Mouse (Mus musculus): ENCODE data around the gene Zfp786. TPM values are rescaled to one million over a fixed set of nuclear protein-coding genes. Genes with fewer than 3 reads are reported as not detected.
A peak's percentile ranks its signal among the peaks of the same experiment; 100 is the strongest.

Gene Zfp786
- polyA plus RNA-seq, 1 experiment from 2014 or later = 2.4 TPM

DNA sequence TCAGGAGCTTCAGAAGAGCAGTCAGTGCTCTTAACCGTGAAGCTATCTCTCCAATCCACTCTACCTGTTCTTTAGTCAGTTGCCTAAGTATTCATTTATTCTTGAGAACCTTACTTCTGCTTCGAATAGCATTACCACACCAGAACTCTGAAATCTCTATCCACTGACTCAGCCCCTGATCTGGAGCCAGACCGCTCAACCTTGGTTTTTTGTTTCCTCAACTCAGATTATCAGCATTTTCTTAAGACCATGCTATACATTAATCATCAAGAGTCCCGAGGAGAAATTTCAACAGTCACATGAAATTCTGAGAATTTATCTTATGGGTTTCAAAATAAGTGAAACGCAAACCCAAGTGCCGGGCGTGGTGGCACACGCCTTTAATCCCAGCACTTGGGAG lies 11.9 kb downstream of the Zfp786 start:
- no peak for ATAC-seq
- H3K4me3 ChIP-seq (replicated peaks) = no peak overlapping the region

DNA sequence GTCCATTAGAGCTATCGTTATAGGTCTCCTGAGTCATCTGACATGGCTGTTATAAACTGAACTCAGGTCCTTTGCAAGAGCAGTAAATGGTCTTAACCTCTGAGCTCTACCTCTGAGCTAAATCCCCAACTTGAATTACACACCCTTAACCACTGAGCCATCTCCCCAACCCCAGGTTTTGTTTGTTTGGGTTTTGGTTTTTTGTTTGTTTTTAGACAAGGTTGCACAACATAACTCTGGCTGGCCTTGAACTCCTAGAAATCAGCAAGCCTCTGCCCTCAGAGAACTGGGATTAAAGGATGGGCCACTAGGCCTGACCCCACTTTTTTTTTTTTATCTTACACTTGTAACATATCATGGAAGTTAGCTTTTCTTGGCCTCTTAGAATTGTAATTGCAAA lies 14.5 kb downstream of the Zfp786 start:
- no peak overlapping the region for H3K9ac ChIP-seq
- H3K27me3 ChIP-seq (replicated peaks) = no peaks in the 10 kb centered on the region
- no peaks in the 10 kb centered on the region for H3K9me3 ChIP-seq
- 71% methylated on average over 1 of the region's 1 CpGs for WGBS
- no peak for ATAC-seq
- H3K36me3 ChIP-seq = no peaks in the 10 kb centered on the region; the same call in 1 of the 2 replicates
- no peak overlapping the region for H3K27ac ChIP-seq
- no peaks in the 10 kb centered on the region for H3K4me1 ChIP-seq (replicated peaks)
- no peak overlapping the region for H3K4me3 ChIP-seq (replicated peaks)
- no peak overlapping the region for H3K4me2 ChIP-seq (replicated peaks)

More for the DNA sequence above, 11.9 kb downstream of the Zfp786 start:
- no peaks in the 10 kb centered on the region for H3K9me3 ChIP-seq
- no peak overlapping the region for H3K9ac ChIP-seq
- no peaks in the 10 kb centered on the region for H3K4me1 ChIP-seq (replicated peaks)
- H3K4me2 ChIP-seq (replicated peaks) = no peak overlapping the region
- H3K27ac ChIP-seq = no peak overlapping the region
- 91% methylated on average over 8 of the region's 8 CpGs for WGBS
- no peaks in the 10 kb centered on the region for H3K27me3 ChIP-seq (replicated peaks)
- H3K36me3 ChIP-seq = peaks cover 2% of the 10 kb centered on the region; the same call in 1 of the 2 replicates

DNA sequence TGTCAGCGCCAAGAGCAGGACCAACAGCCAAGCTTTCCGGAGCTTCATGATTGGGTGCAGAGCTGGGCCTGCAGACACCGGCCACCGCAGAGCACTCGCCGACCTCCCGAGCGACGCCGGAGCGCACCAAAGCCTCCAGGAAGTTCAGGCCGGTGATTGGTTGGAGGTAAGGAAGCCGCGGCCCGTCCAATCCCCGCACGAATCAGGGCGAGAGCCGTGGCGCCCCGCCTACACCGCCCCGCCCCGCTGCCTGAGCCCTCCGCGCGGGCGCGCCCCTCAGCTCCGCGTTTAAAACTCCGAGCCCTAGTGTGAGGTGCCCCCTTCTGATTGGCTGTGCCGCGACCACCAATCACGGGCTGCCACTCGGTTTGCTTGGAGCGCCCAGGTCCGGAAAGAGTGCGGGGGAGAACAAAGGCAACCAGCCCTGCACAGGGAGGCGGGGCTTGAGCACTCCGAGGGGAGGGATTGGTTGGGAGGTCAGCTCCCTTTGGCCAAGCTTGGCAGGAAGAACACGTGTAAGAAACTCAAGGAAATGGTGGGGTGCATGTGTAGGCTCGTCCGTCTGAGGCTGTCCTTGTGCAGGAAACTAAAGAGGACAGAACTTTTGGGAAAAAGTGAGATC lies 17.3 kb downstream of the Zfp786 start, which contains the start of gene Pdia4:
Gene Pdia4, minus strand, starts transcription at position 174 of the 622 bp plus-strand sequence.
- peak within 1 kb of the TSS; percentile 81 for H3K9ac ChIP-seq
- peaks cover 11% of the 10 kb centered on the region; the same call in 1 of the 2 replicates for H3K4me1 ChIP-seq (replicated peaks)
- peak; percentile 99 for ATAC-seq
- no peaks in the 10 kb centered on the region for H3K36me3 ChIP-seq
- H3K4me2 ChIP-seq (replicated peaks) = peak within 1 kb of the TSS; percentile 60
- H3K4me3 ChIP-seq (replicated peaks) = peak within 1 kb of the TSS; percentile 67
- H3K27me3 ChIP-seq (replicated peaks) = no peaks in the 10 kb centered on the region
- WGBS = under 1% methylated on average over 44 of the region's 44 CpGs
- no peaks in the 10 kb centered on the region for H3K9me3 ChIP-seq
- H3K27ac ChIP-seq = peak within 1 kb of the TSS; percentile 96

DNA sequence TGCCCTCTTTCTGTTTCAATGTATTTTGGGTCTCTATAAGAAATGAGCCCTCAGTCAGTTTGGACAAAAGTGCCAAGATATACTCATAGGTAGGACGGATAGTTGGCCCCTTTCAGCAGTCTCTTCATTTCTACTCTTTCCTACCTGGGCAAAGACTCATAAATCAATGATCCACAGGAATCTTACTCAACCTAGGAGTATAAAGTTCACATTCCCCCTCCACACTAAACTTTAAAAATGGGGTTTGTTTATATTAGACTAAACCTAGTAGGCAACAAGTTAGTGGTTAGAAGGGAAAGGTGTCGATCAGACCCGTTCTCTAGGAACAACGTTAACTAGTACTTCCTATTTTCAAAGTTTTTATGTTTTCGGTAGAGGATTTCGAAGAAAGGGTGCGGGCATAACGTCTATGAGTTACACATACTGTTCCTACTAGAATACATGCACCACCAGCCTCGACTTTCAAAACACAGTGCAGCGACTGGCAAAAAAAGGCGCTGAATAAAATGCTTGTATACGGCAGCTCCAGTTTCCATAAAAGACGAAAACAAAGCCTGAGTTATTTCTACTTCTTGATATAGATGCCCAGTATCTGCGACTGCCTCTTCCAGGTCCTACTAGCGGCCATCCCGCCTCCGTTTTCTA lies 18.3 kb downstream of the Zfp786 start:
- WGBS = under 1% methylated on average over 17 of the region's 17 CpGs
- ATAC-seq = no peak
- Histone ChIP-seq H3K9ac (peak overlapping the region; percentile 81), H3K4me2 (replicated peaks) (peak overlapping the region; percentile 60), H3K27ac (peak overlapping the region; percentile 96), H3K4me3 (replicated peaks) (peak overlapping the region; percentile 67), H3K27me3 (replicated peaks) (no peaks in the 10 kb centered on the region), H3K4me1 (replicated peaks) (peaks cover 11% of the 10 kb centered on the region; the same call in 1 of the 2 replicates), H3K36me3 (no peaks in the 10 kb centered on the region), H3K9me3 (no peaks in the 10 kb centered on the region)

DNA sequence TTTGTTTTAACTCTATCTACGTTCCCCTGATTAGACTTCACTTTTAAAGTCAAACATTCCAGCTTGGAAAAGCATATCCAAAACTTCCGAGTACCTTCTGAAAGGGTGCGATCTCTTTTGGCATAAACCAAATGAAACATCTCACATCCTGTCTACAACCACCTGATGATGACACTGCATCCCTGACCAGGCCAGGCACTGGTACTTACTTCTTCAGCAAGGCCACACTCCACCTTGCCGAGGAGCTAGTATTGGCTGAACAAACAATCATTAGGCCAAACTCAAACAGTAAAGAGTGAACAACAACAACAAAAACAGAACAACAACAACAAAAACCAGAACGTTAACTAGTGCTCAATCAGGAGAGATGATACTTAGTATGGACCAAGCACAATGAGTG lies 19.3 kb downstream of the Zfp786 start:
- H3K4me3 ChIP-seq (replicated peaks) = peak overlapping the region; percentile 67
- H3K27me3 ChIP-seq (replicated peaks) = no peaks in the 10 kb centered on the region
- no peak for ATAC-seq
- no peak overlapping the region; the same call in 1 of the 2 replicates for H3K9ac ChIP-seq
- 42% methylated on average over 5 of the region's 5 CpGs for WGBS
- H3K4me2 ChIP-seq (replicated peaks) = peak overlapping the region; percentile 60
- H3K4me1 ChIP-seq (replicated peaks) = peaks cover 11% of the 10 kb centered on the region; the same call in 1 of the 2 replicates
- H3K36me3 ChIP-seq = peaks cover 7% of the 10 kb centered on the region; the same call in 1 of the 2 replicates
- H3K27ac ChIP-seq = no peak overlapping the region
- no peaks in the 10 kb centered on the region for H3K9me3 ChIP-seq

DNA sequence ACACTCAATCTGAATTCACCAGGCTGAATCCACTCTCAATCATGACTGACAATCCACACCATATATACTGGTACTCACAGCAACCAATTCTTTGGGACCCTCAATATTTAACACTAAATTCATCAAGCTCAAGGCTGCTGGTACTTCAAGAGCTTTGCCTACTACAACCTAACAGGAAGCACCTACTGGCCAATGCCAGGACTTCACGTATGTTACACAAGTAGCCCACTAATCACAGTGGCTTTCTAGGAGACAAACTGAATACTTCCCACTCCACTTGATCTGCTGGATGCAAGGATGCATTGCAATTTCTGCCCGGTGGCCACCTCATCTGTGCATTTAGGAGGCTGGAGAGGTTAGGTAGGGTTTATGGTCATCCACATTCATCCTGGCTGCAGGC lies 20.5 kb downstream of the Zfp786 start:
- H3K4me1 ChIP-seq (replicated peaks) = peaks cover 11% of the 10 kb centered on the region; the same call in 1 of the 2 replicates
- no peak overlapping the region for H3K9ac ChIP-seq
- H3K9me3 ChIP-seq = no peaks in the 10 kb centered on the region
- no peak for ATAC-seq
- peak overlapping the region; percentile 20 for H3K4me2 ChIP-seq (replicated peaks)
- 63% methylated on average over 2 of the region's 2 CpGs for WGBS
- no peaks in the 10 kb centered on the region for H3K27me3 ChIP-seq (replicated peaks)
- H3K27ac ChIP-seq = no peak overlapping the region
- peaks cover 11% of the 10 kb centered on the region for H3K36me3 ChIP-seq
- H3K4me3 ChIP-seq (replicated peaks) = no peak overlapping the region

DNA sequence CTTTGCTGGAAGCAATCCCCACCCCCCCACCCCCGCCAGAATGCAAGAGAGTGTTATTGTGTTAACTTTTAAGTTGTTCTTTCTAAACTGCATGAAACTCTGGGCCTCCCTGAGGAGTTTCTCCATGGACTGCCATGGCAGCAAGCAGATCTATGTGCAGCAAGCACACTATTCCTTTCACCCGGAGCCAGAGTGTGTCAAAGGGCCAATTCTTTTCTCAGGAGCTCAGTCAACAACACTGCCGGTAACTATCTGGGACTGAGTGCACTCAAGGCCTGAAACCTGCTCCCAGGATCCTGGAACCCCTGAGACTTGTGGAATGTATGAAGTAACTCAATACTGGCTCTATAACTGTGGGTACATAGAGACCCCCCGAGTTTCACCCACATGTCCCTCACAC lies 21.6 kb downstream of the Zfp786 start:
- H3K27ac ChIP-seq = no peak overlapping the region
- peaks cover 19% of the 10 kb centered on the region for H3K36me3 ChIP-seq
- H3K9me3 ChIP-seq = no peaks in the 10 kb centered on the region
- H3K4me2 ChIP-seq (replicated peaks) = no peak overlapping the region
- peaks cover 11% of the 10 kb centered on the region; the same call in 1 of the 2 replicates for H3K4me1 ChIP-seq (replicated peaks)
- no peak overlapping the region for H3K4me3 ChIP-seq (replicated peaks)
- ATAC-seq = no peak
- 77% methylated on average over 4 of the region's 4 CpGs for WGBS
- no peak overlapping the region for H3K9ac ChIP-seq
- H3K27me3 ChIP-seq (replicated peaks) = no peaks in the 10 kb centered on the region

DNA sequence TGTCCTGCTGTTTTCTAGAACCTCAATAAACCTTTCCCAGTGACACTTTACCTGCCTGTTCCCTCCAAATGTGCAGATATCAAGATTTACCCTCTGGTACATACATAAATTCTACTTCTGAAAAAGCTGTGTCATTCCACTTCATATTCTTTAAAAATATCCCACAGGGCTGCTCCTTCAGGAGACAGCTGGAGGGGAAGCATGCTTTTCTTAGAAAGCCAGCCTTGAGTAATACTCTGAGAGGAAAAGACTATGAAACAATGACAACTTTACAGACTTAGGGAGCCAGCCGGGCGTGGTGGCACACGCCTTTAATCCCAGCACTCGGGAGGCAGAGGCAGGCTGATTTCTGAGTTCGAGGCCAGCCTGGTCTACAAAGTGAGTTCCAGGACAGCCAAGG lies 22.1 kb downstream of the Zfp786 start:
- H3K36me3 ChIP-seq = peaks cover 24% of the 10 kb centered on the region
- ATAC-seq = no peak
- H3K4me1 ChIP-seq (replicated peaks) = peaks cover 11% of the 10 kb centered on the region; the same call in 1 of the 2 replicates
- H3K4me2 ChIP-seq (replicated peaks) = no peak overlapping the region
- 89% methylated on average over 5 of the region's 5 CpGs for WGBS
- no peak overlapping the region for H3K27ac ChIP-seq
- H3K9me3 ChIP-seq = no peaks in the 10 kb centered on the region
- no peaks in the 10 kb centered on the region for H3K27me3 ChIP-seq (replicated peaks)
- no peak overlapping the region for H3K4me3 ChIP-seq (replicated peaks)
- no peak overlapping the region for H3K9ac ChIP-seq

DNA sequence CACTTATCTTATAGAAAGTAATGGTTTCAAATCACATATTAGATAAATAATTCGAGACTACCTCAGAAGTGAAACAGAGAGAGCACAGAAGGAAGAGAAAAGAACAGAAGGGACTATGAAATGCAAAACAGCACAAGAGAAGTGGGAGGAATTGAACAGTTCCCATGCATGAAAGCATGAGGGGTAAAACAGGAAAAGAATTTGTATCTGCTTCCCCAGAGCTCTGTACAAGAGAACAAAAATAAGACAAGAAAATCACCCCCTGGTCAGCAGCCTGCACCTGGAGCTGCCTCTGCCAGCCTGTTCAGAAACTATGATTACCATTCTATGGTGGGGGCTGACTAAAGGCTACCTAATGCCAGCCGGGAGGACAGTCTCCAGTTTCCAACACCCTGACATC lies 23.2 kb downstream of the Zfp786 start:
- H3K9ac ChIP-seq = no peak overlapping the region
- H3K36me3 ChIP-seq = peaks cover 35% of the 10 kb centered on the region
- no peak overlapping the region for H3K4me2 ChIP-seq (replicated peaks)
- H3K27ac ChIP-seq = no peak overlapping the region
- H3K9me3 ChIP-seq = no peaks in the 10 kb centered on the region
- peaks cover 11% of the 10 kb centered on the region; the same call in 1 of the 2 replicates for H3K4me1 ChIP-seq (replicated peaks)
- no peak for ATAC-seq
- H3K4me3 ChIP-seq (replicated peaks) = no peak overlapping the region
- H3K27me3 ChIP-seq (replicated peaks) = no peaks in the 10 kb centered on the region
- 84% methylated on average over 2 of the region's 2 CpGs for WGBS

DNA sequence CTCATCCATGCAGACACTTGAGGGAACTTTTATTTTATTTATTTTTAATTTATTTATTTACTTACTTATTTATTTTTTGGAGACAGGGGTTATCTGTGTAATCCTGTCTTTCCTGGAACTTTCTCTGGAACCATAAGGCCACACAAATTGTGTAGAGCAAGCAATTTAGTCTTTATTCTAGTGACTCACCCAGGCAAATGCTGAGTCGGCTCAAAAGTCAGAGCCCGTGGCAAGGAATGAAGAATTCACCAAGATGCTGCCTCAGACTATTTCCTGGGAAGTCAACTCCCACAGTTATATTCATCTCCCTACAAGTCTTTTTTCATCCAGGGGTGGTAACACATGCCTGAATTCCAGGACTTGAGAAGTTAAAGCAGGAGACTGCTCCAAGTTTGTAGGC lies 25.1 kb downstream of the Zfp786 start:
- Histone ChIP-seq H3K9ac (no peak overlapping the region), H3K4me2 (replicated peaks) (no peak overlapping the region), H3K36me3 (peaks cover 46% of the 10 kb centered on the region), H3K9me3 (no peaks in the 10 kb centered on the region), H3K4me3 (replicated peaks) (no peak overlapping the region), H3K27ac (no peak overlapping the region), H3K4me1 (replicated peaks) (peaks cover 7% of the 10 kb centered on the region; the same call in 1 of the 2 replicates), H3K27me3 (replicated peaks) (no peaks in the 10 kb centered on the region)
- ATAC-seq = no peak
- WGBS = 70% methylated on average over 2 of the region's 2 CpGs

DNA sequence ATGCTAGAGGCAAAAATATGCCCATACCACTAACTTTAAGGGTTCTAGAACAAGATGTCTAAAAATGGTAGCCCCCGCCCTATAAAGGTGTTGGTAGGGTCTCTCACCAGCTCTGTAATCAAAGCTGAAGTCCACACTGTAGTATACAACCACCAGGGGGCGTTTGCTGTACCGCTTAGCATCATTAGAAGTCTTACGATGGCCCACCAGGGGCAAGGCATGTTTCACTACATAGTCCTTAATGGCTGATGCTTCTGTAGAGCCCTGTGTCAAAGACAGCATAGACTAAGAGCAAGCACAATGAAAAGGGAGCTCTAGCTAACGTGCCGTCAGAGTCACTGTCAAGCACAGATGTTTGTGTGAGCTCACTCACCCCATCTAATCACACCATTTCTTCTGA lies 31.6 kb downstream of the Zfp786 start:
- Histone ChIP-seq H3K9ac (no peak overlapping the region), H3K4me3 (replicated peaks) (no peak overlapping the region), H3K4me1 (replicated peaks) (no peaks in the 10 kb centered on the region), H3K4me2 (replicated peaks) (no peak overlapping the region), H3K27me3 (replicated peaks) (no peaks in the 10 kb centered on the region), H3K36me3 (peaks cover 75% of the 10 kb centered on the region), H3K9me3 (no peaks in the 10 kb centered on the region), H3K27ac (no peak overlapping the region)
- peak; percentile 40; the same call in 1 of the 2 replicates for ATAC-seq
- 48% methylated on average over 6 of the region's 6 CpGs for WGBS

DNA sequence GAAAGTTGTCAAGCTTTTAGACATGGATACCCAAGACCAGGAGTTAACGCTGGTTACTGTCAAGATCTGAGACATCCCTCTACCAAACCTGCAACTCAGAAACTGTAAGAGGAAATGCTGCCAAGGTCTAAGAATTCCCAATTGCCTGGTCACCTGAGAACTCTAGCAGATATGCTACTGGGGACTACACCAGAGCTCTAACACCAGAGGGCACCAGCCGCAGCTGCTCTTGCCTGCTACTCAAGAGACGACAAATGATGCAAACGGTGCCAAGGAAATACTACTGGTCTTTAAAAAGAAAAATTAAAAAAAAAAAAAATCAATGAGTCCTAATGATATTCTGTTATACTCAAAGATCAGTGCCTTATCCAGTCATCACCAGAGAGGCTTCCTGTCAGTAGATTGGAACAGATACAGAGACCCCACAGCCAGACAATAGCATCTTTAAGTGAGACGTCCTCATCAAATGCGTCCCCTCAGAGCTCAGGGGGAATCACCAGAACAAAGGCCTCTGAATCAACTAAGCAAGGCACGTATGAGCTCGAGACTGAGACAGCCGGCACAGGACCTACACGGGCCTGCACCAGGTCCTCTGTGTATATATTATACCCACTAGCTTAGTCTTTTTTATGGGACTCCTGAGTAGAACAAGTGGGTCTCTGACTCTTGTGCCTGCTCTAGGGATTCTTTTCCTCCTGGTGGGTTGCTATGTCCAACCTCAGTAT lies 36.4 kb downstream of the Zfp786 start:
- H3K27ac ChIP-seq = no peak overlapping the region
- no peak overlapping the region for H3K4me3 ChIP-seq (replicated peaks)
- 0 out of 2 replicates have a peak, but pooled peaks have one; percentile 32 for ATAC-seq
- H3K9ac ChIP-seq = no peak overlapping the region
- H3K4me2 ChIP-seq (replicated peaks) = no peak overlapping the region
- no peaks in the 10 kb centered on the region for H3K4me1 ChIP-seq (replicated peaks)
- no peaks in the 10 kb centered on the region for H3K9me3 ChIP-seq
- WGBS = 67% methylated on average over 10 of the region's 10 CpGs
- no peaks in the 10 kb centered on the region for H3K27me3 ChIP-seq (replicated peaks)
- H3K36me3 ChIP-seq = peaks cover 37% of the 10 kb centered on the region

Measured in intestine, embryonic 15.5 days (tissue).